Mouse (Mus musculus) bone marrow, adult 2 months (tissue): ENCODE results near the gene Bnipl.

Experiments
- CTCF ChIP-seq: fragments of 200-500 bp; IDR thresholded peaks from 2 replicates; pipeline ENCODE4 v1.5.1; 2011; ENCODE audit warnings: low read length, control low read depth; ENCODE audit not compliant: control insufficient read depth, insufficient read depth
- POLR2A ChIP-seq: fragments of 200-500 bp; IDR thresholded peaks from 2 replicates; pipeline ENCODE4 v1.6.1; 2011; ENCODE audit warnings: low read depth, mild to moderate bottlenecking, control low read depth, low read length, borderline replicate concordance; ENCODE audit not compliant: control insufficient read depth

GRCm38 (mm10) chr3:95291041-95291440 lies 40.0 kb upstream of the Bnipl start:
- no peak for TF ChIP-seq CTCF
- TF ChIP-seq POLR2A, result no peak
